Mouse (Mus musculus) lung, postnatal 0 days (tissue): Measurements from ENCODE around the gene Prss41.

ENCODE experiments used
- CTCF ChIP-seq: IDR thresholded peaks from 2 replicates; pipeline ENCODE4 v1.5.1; 2016; ENCODE audit warnings: antibody characterized with exemption, mild to moderate bottlenecking
- EP300 ChIP-seq: IDR thresholded peaks from 2 replicates; pipeline ENCODE4 v1.6.1; 2016; ENCODE audit warnings: antibody characterized with exemption, mild to moderate bottlenecking, control low read depth

- TF ChIP-seq CTCF, result no peak
- no peak for TF ChIP-seq EP300
These were observed 48.6 kb downstream of the Prss41 start for GRCm38 (mm10) chr17:23795323-23795722.
